Mouse (Mus musculus) G1E (cell line): ENCODE results near the gene Aldoart2. TPM values are rescaled to one million over a fixed set of nuclear protein-coding genes. Genes with fewer than 3 reads are reported as not detected.
"Not testable (repeated sequence)": the region's sequence is repeated elsewhere in the genome, so short reads cannot be mapped to it uniquely, and the experiment has no call there.

Experiments
- ATAC-seq: 2 replicates; pipeline ENCODE4 v1.8.0; 2016; ENCODE audit warnings: mild to moderate bottlenecking; ENCODE audit not compliant: insufficient number of reproducible peaks, poor library complexity, low FRiP score, severe bottlenecking; ENCODE audit errors: extremely low read depth
- DNase-seq: peaks from one replicate; pipeline ENCODE4 v3.0.0; 2012; ENCODE audit warnings: low spot score
- H3K27me3 ChIP-seq: 2 replicates; pipeline ENCODE4 v1.6.1; 2012; ENCODE audit warnings: mild to moderate bottlenecking, low read length, inconsistent platforms; ENCODE audit not compliant: insufficient read depth
- H3K36me3 ChIP-seq: replicated peaks from 2 replicates; pipeline ENCODE3; 2012; ENCODE audit warnings: mild to moderate bottlenecking, inconsistent platforms
- H3K4me1 ChIP-seq: 2 replicates; pipeline ENCODE4 v1.6.1; 2012; ENCODE audit warnings: low read depth, low read length, inconsistent platforms, mixed read lengths; ENCODE audit not compliant: insufficient read depth
- H3K4me3 ChIP-seq: 2 replicates; pipeline ENCODE4 v1.5.1; 2012; ENCODE audit warnings: low read depth, mild to moderate bottlenecking, inconsistent platforms, low read length, moderate library complexity, mixed read lengths
- H3K9me3 ChIP-seq: replicated peaks from 2 replicates; pipeline ENCODE4 v1.6.1; 2012; ENCODE audit warnings: inconsistent platforms
- CTCF ChIP-seq: IDR thresholded peaks from 2 replicates; pipeline ENCODE4 v1.5.1; 2012; ENCODE audit warnings: low read depth, low read length, inconsistent platforms, mixed read lengths
- GATA1 ChIP-seq: IDR thresholded peaks from 2 replicates; pipeline ENCODE4 v1.6.1; 2012; ENCODE audit warnings: borderline replicate concordance, low read length, inconsistent platforms, mixed read lengths
- GATA2 ChIP-seq: IDR thresholded peaks from 2 replicates; pipeline ENCODE4 v1.6.1; 2012; ENCODE audit warnings: low read depth, low read length, inconsistent platforms, borderline replicate concordance
- POLR2AphosphoS5 ChIP-seq: IDR thresholded peaks from 2 replicates; pipeline ENCODE4 v1.6.1; 2012; ENCODE audit warnings: low read depth, low read length, inconsistent platforms; ENCODE audit not compliant: insufficient replicate concordance
- TAL1 ChIP-seq: conservative IDR thresholded peaks from 2 replicates; pipeline ENCODE4 v1.6.1; 2012; ENCODE audit warnings: low read depth, low read length, inconsistent platforms, mixed read lengths
- polyA plus RNA-seq: library from polyadenylated mRNA; stranded (reverse); fragments of >175 nt; gene quantifications from 2 replicates; pipeline ENCODE4 v1.2.3, GENCODE M21; 2012
- total RNA-seq, 2 experiments: library from RNA; stranded (forward) in 1 of 2; stranded (reverse) in 1 of 2; fragments of 200-1000 nt in 1 of 2; fragments of >200 nt in 1 of 2; fragmentation: Nextera tagmentation in 1 of 2; gene quantifications; 2 replicates each; pipeline ENCODE4 v1.2.3; 2014 to 2017

The Aldoart2 gene
- total and polyA plus RNA-seq, 3 experiments, result 0.04 to 0.83 (median 0.11) TPM

GRCm38 (mm10) chr12:55538328-55538971 lies 26.6 kb upstream of the Aldoart2 start:
- Histone ChIP-seq H3K36me3 (no peaks in the 10 kb centered on the region), H3K9me3 (peaks cover 5% of the 10 kb centered on the region), H3K4me3 (peak overlapping the region; percentile 10; the same call in 1 of the 2 replicates), H3K4me1 (no peaks in the 10 kb centered on the region), H3K27me3 (peaks cover 34% of the 10 kb centered on the region)
- ATAC-seq, result no peak
- DNase-seq, result no peak
- no peak for TF ChIP-seq TAL1
- peak; percentile 3; the same call in 1 of the 2 replicates for TF ChIP-seq CTCF
- 0 out of 2 replicates have a peak, but pooled peaks have one; percentile 30 for TF ChIP-seq GATA2
- TF ChIP-seq POLR2AphosphoS5, result no peak; the same call in 1 of the 2 replicates
- TF ChIP-seq GATA1, result no peak

- TF ChIP-seq GATA2, result no peak
- TF ChIP-seq GATA1, result no peak
- TF ChIP-seq POLR2AphosphoS5, result no peak
- no peak for TF ChIP-seq CTCF
- TF ChIP-seq TAL1, result no peak
- Histone ChIP-seq H3K36me3 (no peaks in the 10 kb centered on the region), H3K4me3 (no peak overlapping the region), H3K27me3 (peaks cover 33% of the 10 kb centered on the region), H3K4me1 (no peaks in the 10 kb centered on the region), H3K9me3 (peaks cover 5% of the 10 kb centered on the region)
- no peak for ATAC-seq
- DNase-seq, result no peak
Measured at GRCm38 (mm10) chr12:55539157-55539556, 25.9 kb upstream of the Aldoart2 start.

- peaks cover 11% of the 10 kb centered on the region for H3K27me3 ChIP-seq
- H3K4me1 ChIP-seq, DNase-seq, H3K36me3 ChIP-seq, H3K4me3 ChIP-seq, H3K9me3 ChIP-seq, ATAC-seq: not testable (repeated sequence)
Measured at GRCm38 (mm10) chr12:55554901-55555300, 10.1 kb upstream of the Aldoart2 start.

- ATAC-seq (no peak), DNase-seq (no peak)
- Histone ChIP-seq H3K9me3 (no peaks in the 10 kb centered on the region), H3K4me1 (peaks cover 9% of the 10 kb centered on the region), H3K36me3 (no peaks in the 10 kb centered on the region), H3K27me3 (peaks cover 8% of the 10 kb centered on the region), H3K4me3 (no peak overlapping the region)
- no peak for TF ChIP-seq POLR2AphosphoS5
Measured at GRCm38 (mm10) chr12:55557866-55558265, 7.2 kb upstream of the Aldoart2 start.

- Histone ChIP-seq H3K36me3 (no peaks in the 10 kb centered on the region), H3K9me3 (no peaks in the 10 kb centered on the region), H3K27me3 (peaks cover 14% of the 10 kb centered on the region), H3K4me1 (peaks cover 9% of the 10 kb centered on the region), H3K4me3 (no peak overlapping the region)
- TF ChIP-seq TAL1 (no peak), GATA1 (no peak), GATA2 (no peak), POLR2AphosphoS5 (no peak), CTCF (no peak)
- ATAC-seq (no peak), DNase-seq (no peak)
Measured at GRCm38 (mm10) chr12:55559184-55559855, 5.7 kb upstream of the Aldoart2 start.

- peaks cover 2% of the 10 kb centered on the region; the same call in 1 of the 2 replicates for H3K9me3 ChIP-seq
- peaks cover 13% of the 10 kb centered on the region for H3K27me3 ChIP-seq
- H3K36me3 ChIP-seq, result no peaks in the 10 kb centered on the region
- ATAC-seq, result no peak; the same call in 1 of the 2 replicates
- TF ChIP-seq POLR2AphosphoS5 (no peak), TAL1 (no peak), GATA2 (no peak), CTCF (no peak), GATA1 (no peak)
- H3K4me1 ChIP-seq, result peaks cover 9% of the 10 kb centered on the region
- H3K4me3 ChIP-seq, result peak overlapping the region; percentile 48; the same call in 1 of the 2 replicates
- DNase-seq, result peak; percentile 37
Measured at GRCm38 (mm10) chr12:55560025-55560690, 4.9 kb upstream of the Aldoart2 start.
